Mouse (Mus musculus): ENCODE measurements around the gene Mup2. TPM values are rescaled to one million over a fixed set of nuclear protein-coding genes. Genes with fewer than 3 reads are reported as not detected.
"Not testable (repeated sequence)": the region's sequence is repeated elsewhere in the genome, so short reads cannot be mapped to it uniquely, and the experiment has no call there.

Mup2 gene
- 1 to 10 TPM in 1 of 4 experiments, not detected in 3; 1.5 TPM for total RNA-seq (2022)

DNA sequence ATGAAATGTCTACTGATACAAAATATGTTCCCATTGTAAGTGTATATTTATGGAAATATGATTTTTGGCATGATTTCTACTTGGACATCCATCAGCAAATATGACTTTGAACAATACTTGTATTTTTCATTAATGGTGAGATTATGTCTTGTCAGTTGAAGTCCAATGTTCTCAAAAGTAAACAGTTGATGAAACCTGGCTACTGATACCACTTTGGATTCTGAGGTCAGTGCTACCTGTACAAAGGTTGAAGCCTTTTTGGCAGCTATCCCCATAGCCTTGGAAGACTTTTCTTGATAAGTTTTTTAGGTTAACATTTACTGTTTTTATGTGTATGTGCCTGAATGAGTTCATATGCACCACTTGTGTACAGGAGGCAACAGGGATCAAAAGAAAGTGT, at the start of gene Mup2:
TSS of gene Mup2 (minus strand) at position 101 of the 400 bp plus-strand sequence.
- not testable (repeated sequence) for DNase-seq

Other genes starting within 250 kb of the Mup2 start
- gene Slc46a2, start 239.2 kb downstream of the Mup2 start, total RNA-seq (2022) = not detected
- gene Mup4, start 193.6 kb downstream of the Mup2 start, total RNA-seq (2022) = not detected
- not detected for gene Mup6, start 190.0 kb downstream of the Mup2 start, total RNA-seq (2022)
- 10 to 100 TPM in 1 of 4 experiments, under 1 TPM in 1, not detected in 2; 0.46 to 21.9 TPM for gene Mup7, start 83.8 kb downstream of the Mup2 start, total RNA-seq (2022)
- not detected for gene Mup8, start 68.3 kb upstream of the Mup2 start, total RNA-seq (2022)

All from adrenal gland, adult 8-10 months (tissue).